Mouse (Mus musculus) hindbrain, embryonic 11.5 days (tissue): ENCODE results near the gene Ormdl3. TPM values are rescaled to one million over a fixed set of nuclear protein-coding genes. Genes with fewer than 3 reads are reported as not detected.

Experiments used
- ATAC-seq: fragments of 200-750 bp; cut with Nextera tagmentation; 2 replicates; pipeline ENCODE4 v1.8.0; 2017; ENCODE audit warnings: mild to moderate bottlenecking, moderate TSS enrichment, moderate library complexity; ENCODE audit not compliant: low FRiP score
- DNase-seq: peaks from one replicate; pipeline ENCODE4 v3.0.0-alpha.2; 2015; ENCODE audit warnings: low spot score
- H3K27ac ChIP-seq: fragments of 300-500 bp; sonication (generic); 2 replicates; pipeline ENCODE4 v1.5.1; 2014; ENCODE audit warnings: mild to moderate bottlenecking, low read depth, low read length
- H3K27me3 ChIP-seq: fragments of 300-500 bp; sonication (generic); 2 replicates; pipeline ENCODE4 v1.6.1; 2014; ENCODE audit warnings: mild to moderate bottlenecking, low read length, moderate library complexity, mixed read lengths; ENCODE audit not compliant: control insufficient read depth, insufficient read depth
- H3K36me3 ChIP-seq: fragments of 300-500 bp; sonication (generic); 2 replicates; pipeline ENCODE4 v1.6.1; 2014; ENCODE audit warnings: mild to moderate bottlenecking, low read length, moderate library complexity, mixed read lengths; ENCODE audit not compliant: control insufficient read depth, insufficient read depth
- H3K4me1 ChIP-seq: fragments of 300-500 bp; sonication (generic); replicated peaks from 2 replicates; pipeline ENCODE4 v1.6.1; 2014; ENCODE audit warnings: low read length, mixed read lengths; ENCODE audit not compliant: control insufficient read depth, insufficient read depth
- H3K4me2 ChIP-seq: fragments of 300-500 bp; sonication (generic); replicated peaks from 2 replicates; pipeline ENCODE4 v1.6.1; 2014; ENCODE audit warnings: mild to moderate bottlenecking, low read depth, low read length
- H3K4me3 ChIP-seq: fragments of 300-500 bp; sonication (generic); 2 replicates; pipeline ENCODE4 v1.5.1; 2014; ENCODE audit warnings: low read depth, low read length
- H3K9ac ChIP-seq: fragments of 300-500 bp; sonication (generic); 2 replicates; pipeline ENCODE4 v1.6.1; 2014; ENCODE audit warnings: low read depth, low read length
- H3K9me3 ChIP-seq: fragments of 300-500 bp; sonication (generic); 2 replicates; pipeline ENCODE4 v1.6.1; 2016; ENCODE audit warnings: low read length; ENCODE audit not compliant: control insufficient read depth
- WGBS: fragments of 180-500 bp; shearing (Covaris S2); extraction: QIAGEN DNeasy Blood & Tissue Kit; methylation state at CpG from one replicate; pipeline ENCODE4 v1.1.7; 2014; 5-methylcytosine and 5-hydroxymethylcytosine counted together
- polyA plus RNA-seq: library from polyadenylated mRNA; unstranded; fragments of >200 nt; fragmentation: Nextera tagmentation; extraction: Ambion mirVana; gene quantifications from 2 replicates; pipeline ENCODE4 v1.2.1, GENCODE M21; 2014

Ormdl3 gene
- polyA plus RNA-seq, 1 experiment from 2014 or later: 10.9 TPM

- no peak overlapping the region for H3K27ac ChIP-seq
- 84% methylated on average over 6 of the region's 6 CpGs for WGBS
- no peak overlapping the region for H3K4me3 ChIP-seq
- ATAC-seq (no peak), DNase-seq (no peak)
- H3K9ac ChIP-seq: no peak overlapping the region
- H3K36me3 ChIP-seq: no peaks in the 10 kb centered on the region
- no peaks in the 10 kb centered on the region for H3K4me1 ChIP-seq
- H3K4me2 ChIP-seq: no peak overlapping the region
- no peaks in the 10 kb centered on the region for H3K9me3 ChIP-seq
- H3K27me3 ChIP-seq: no peaks in the 10 kb centered on the region
Observed at GRCm38 (mm10) chr11:98569461-98569860, 17.7 kb downstream of the Ormdl3 start.

GRCm38 (mm10) chr11:98568326-98568725, 18.8 kb downstream of the Ormdl3 start:
- Histone ChIP-seq H3K9me3 (no peaks in the 10 kb centered on the region), H3K9ac (no peak overlapping the region), H3K4me2 (no peak overlapping the region), H3K36me3 (no peaks in the 10 kb centered on the region), H3K4me1 (no peaks in the 10 kb centered on the region), H3K27me3 (no peaks in the 10 kb centered on the region), H3K27ac (no peak overlapping the region), H3K4me3 (no peak overlapping the region)
- DNase-seq: peak; percentile 25
- WGBS: 85% methylated on average over 8 of the region's 8 CpGs
- no peak for ATAC-seq

- Histone ChIP-seq H3K36me3 (no peaks in the 10 kb centered on the region), H3K9me3 (no peaks in the 10 kb centered on the region), H3K4me2 (no peak overlapping the region), H3K4me3 (no peak overlapping the region), H3K4me1 (no peaks in the 10 kb centered on the region), H3K27ac (no peak overlapping the region), H3K27me3 (no peaks in the 10 kb centered on the region), H3K9ac (no peak overlapping the region)
- ATAC-seq (no peak), DNase-seq (no peak)
- WGBS: 77% methylated on average over 13 of the region's 13 CpGs
Observed at GRCm38 (mm10) chr11:98563921-98564414, 23.2 kb downstream of the Ormdl3 start.

GRCm38 (mm10) chr11:98563025-98563424, 24.1 kb downstream of the Ormdl3 start:
- ATAC-seq (no peak), DNase-seq (no peak)
- Histone ChIP-seq H3K9ac (no peak overlapping the region), H3K4me2 (no peak overlapping the region), H3K4me3 (no peak overlapping the region), H3K9me3 (no peaks in the 10 kb centered on the region), H3K27me3 (no peaks in the 10 kb centered on the region), H3K27ac (no peak overlapping the region), H3K36me3 (no peaks in the 10 kb centered on the region), H3K4me1 (no peaks in the 10 kb centered on the region)
- 90% methylated on average over 3 of the region's 3 CpGs for WGBS

DNA sequence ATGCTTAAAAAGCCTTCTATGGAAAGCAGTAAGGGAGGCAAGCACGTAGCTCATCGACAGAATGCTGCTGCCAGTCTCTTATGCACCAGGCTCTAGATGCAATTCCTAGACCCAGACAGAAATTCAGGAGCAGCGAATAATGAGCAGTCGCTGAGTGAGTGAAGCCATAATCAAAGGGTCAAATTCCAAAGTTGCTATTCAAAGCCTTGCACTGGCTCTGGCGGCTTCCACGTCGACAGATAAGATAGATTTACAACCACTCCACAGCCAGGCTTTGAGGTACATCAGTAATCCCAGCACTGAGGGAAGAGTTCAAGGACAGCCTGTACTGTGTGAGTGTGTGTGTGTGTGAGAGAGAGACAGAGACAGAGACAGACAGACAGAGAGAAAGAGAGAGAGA, 26.2 kb downstream of the Ormdl3 start:
- Histone ChIP-seq H3K4me3 (no peak overlapping the region), H3K4me1 (no peaks in the 10 kb centered on the region), H3K4me2 (no peak overlapping the region), H3K36me3 (no peaks in the 10 kb centered on the region), H3K27me3 (no peaks in the 10 kb centered on the region), H3K27ac (no peak overlapping the region), H3K9me3 (no peaks in the 10 kb centered on the region), H3K9ac (no peak overlapping the region)
- no peak for ATAC-seq
- 39% methylated on average over 7 of the region's 7 CpGs for WGBS
- DNase-seq: no peak

DNA sequence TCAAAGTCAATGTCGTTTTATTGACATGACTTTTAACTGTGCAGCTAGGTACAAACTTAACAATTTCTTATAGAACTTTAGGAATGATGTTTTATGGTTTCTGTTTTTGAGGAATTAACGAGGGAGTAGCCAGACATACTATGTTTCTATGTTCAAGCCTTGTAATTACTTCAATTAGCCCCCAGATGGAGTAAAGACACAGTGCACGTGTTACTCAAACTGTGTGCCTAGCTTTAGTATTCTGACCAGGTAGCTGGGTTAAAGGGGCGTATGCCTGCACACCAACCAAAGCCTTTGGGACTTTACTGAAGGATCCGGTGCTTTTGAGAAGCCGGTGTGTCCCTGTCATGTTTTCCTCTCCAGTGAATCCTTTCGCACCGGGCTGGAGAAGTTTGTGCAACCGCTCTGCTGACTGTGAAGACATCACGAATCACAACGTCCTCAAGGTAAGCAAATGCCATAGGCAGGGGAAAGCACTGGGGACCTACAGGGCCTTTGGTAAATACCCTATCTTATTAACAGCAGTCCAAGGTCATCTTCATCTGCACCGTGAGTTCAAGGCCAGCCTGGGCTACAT, 32.0 kb downstream of the Ormdl3 start:
- Histone ChIP-seq H3K27ac (no peak overlapping the region), H3K9ac (no peak overlapping the region), H3K9me3 (no peaks in the 10 kb centered on the region), H3K36me3 (no peaks in the 10 kb centered on the region), H3K4me3 (no peak overlapping the region), H3K4me1 (no peaks in the 10 kb centered on the region), H3K27me3 (peaks cover 3% of the 10 kb centered on the region), H3K4me2 (no peak overlapping the region)
- ATAC-seq (no peak), DNase-seq (no peak)
- 73% methylated on average over 12 of the region's 12 CpGs for WGBS

DNA sequence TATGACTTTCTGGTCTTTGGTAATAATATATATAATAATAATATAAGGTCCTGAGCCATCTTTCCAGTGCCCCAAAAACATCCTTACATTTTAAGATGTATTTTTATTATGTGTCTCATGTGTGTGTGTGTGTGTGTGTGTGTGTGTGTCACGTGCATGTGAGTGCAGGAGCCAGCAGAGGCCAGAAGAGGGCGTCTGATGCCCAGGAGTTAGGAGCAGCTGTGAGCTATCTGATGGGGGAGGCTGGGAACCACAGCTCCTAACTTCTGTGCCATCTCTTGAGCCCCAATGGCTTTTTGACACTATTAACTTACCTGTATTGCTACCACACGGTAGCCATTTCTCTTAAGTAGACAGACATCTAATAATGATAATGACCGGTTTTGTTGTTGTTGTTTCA, 33.2 kb downstream of the Ormdl3 start:
- Histone ChIP-seq H3K9ac (no peak overlapping the region), H3K27ac (no peak overlapping the region), H3K4me3 (no peak overlapping the region), H3K9me3 (no peaks in the 10 kb centered on the region), H3K27me3 (peaks cover 13% of the 10 kb centered on the region), H3K36me3 (no peaks in the 10 kb centered on the region), H3K4me2 (no peak overlapping the region), H3K4me1 (no peaks in the 10 kb centered on the region)
- DNase-seq (no peak), ATAC-seq (no peak)
- WGBS: 92% methylated on average over 4 of the region's 4 CpGs

- peak; percentile 97 for DNase-seq
- peak; percentile 97 for ATAC-seq
- peak within 1 kb of the TSS; percentile 74 for H3K9ac ChIP-seq
- H3K4me3 ChIP-seq: peak within 1 kb of the TSS; percentile 71
- no peaks in the 10 kb centered on the region for H3K4me1 ChIP-seq
- H3K27ac ChIP-seq: peak within 1 kb of the TSS; percentile 58; the same call in 1 of the 2 replicates
- H3K9me3 ChIP-seq: no peaks in the 10 kb centered on the region
- 2% methylated on average over 39 of the region's 51 CpGs for WGBS
- peaks cover 36% of the 10 kb centered on the region for H3K27me3 ChIP-seq
- peak within 1 kb of the TSS; percentile 46 for H3K4me2 ChIP-seq
- no peaks in the 10 kb centered on the region for H3K36me3 ChIP-seq
Observed at GRCm38 (mm10) chr11:98550975-98551828, 36.0 kb downstream of the Ormdl3 start, which contains the start of gene Zpbp2. Zpbp2 (plus strand) TSS chr11:98551097.
